Mouse (Mus musculus): ENCODE results near the gene Cct4.

DNA sequence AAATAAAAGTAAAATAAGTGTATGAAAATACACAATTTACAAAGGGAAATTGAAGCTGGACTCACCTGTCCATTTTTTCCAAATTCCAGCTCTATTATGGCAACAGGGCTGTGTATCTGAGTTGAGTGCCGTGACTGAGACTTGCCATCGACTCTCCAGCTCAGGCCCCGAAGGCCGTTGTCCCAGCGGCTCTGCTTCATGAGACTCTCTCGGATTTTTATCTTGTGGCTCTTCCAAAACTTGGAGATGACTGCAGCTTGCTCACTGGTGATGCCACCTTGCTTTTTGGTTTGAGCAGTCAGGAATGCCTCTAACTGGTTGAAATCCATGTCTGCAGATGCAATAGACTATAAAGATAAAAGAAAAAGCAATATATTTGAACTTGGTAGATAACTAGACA, 34.0 kb upstream of the Cct4 start:
- TF ChIP-seq POLR2A (IDR thresholded peaks at IDR 0.05; ENCODE audit: borderline replicate concordance, extremely low read depth, insufficient read depth, insufficient read length, poor library complexity, severe bottlenecking) (no peak), CTCF (IDR thresholded peaks at IDR 0.05; ENCODE audit: borderline replicate concordance, extremely low read depth, insufficient read depth, insufficient read length) (no peak)

All from brain, embryonic 14.5 days (tissue).